Mouse (Mus musculus) brain, adult 2 months (tissue): Measurements from ENCODE around the gene Rptor.

ENCODE experiments used
- DNase-seq: peaks from one replicate; pipeline ENCODE4 v3.0.0; 2011; ENCODE audit warnings: low read depth, low spot score

The Rptor gene

DNA sequence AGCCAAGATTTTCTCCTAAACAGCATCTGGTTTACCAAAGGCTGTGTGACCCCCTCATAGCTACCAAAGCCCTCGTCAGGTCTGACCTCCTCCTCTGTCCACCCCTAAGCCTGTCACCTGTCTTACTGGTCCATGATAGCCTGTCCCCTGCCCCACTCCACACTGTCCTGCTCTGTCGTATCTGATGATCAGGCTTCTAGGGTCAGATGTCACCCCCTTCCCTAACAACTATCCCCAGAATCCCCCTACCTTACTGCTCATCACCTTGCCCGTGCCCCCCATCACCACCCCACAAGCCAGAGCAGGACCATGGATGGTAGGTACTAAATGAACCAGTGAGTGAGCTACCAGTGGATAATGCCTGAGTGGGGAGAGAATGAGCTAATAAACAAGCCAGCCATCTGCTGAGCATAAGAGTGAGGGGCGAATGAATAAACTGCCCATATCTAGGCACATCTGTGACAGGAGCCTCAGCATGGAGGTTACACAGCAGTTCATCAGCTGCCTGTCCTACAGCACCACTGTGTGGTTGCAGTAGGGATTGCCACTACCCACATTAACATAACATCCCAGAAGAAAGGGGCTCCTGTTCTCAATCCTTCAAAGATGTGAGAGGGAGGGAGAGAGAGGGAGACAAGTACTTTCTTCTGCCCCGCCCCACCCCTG lies 302.0 kb downstream of the Rptor start:
- peak; percentile 88 for DNase-seq

DNA sequence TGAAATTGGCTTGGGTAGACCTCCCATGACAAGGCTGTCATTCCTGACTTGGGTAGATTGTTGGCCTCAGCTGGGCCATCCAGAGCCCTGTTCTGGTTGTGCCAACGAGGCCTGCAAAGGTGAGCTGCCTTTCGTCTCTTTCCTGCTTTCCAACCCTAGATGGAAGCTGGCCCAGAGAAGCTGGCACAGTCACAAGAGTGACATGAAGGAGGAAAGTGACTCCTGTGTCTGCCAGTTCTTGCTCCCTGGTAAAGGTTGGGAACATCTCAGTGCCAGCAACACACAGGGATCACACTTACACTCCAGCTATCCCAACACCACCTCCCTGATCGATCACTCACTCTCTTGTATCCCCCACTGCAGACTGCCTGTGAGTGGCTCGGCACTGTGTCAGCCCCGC lies 303.1 kb downstream of the Rptor start:
- DNase-seq, result peak; percentile 64

DNA sequence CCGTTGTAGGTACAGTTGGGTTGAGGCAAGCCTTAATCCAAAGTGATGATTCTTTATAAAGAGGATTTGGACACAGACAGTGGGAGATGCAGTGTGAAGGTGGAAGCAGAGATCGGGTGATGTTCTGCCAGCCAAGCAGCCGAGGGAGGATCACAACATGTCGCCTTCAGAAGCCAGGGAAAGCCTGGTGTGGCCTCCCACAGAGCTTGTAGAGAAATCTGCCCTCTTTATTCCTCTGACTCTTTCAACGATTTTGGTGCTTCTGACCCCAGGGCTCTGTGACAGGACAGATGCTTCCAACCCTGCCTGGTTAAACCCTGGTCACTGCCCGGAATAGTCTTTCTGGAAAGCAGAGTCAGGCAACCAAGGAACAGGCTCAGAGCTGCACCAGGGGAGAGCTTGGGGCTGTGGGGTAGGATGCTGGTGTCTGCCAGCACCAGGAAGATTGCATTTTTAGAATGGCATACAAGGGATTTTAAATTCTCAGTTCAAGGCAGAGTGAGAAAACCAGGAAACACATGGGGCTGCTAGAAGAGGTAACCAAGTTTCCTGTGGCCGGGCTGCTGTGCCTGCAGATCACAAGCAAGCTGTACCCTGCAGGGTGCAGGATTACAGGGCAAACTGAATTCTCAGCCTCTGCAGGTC lies 304.4 kb downstream of the Rptor start:
- DNase-seq, result peak; percentile 81

DNA sequence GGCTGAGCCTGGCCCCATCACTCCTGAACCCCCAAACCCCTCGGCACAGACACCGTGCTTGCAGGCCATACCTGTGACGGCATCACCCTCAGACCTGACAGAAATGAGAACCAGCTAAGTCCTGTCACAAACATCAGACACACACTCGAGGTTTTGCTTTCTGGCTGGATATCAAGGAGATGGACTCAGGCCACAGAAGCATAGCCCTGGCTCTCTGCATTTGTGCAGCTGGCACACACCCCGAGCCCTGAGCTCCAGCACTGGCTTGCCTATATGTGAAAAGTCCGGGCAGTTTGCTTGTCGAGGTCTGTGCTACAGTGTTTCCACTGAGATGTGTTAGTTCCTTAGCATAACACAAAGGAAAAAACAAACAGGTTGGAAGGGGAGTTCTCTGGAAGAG lies 305.0 kb downstream of the Rptor start:
- no peak for DNase-seq

DNA sequence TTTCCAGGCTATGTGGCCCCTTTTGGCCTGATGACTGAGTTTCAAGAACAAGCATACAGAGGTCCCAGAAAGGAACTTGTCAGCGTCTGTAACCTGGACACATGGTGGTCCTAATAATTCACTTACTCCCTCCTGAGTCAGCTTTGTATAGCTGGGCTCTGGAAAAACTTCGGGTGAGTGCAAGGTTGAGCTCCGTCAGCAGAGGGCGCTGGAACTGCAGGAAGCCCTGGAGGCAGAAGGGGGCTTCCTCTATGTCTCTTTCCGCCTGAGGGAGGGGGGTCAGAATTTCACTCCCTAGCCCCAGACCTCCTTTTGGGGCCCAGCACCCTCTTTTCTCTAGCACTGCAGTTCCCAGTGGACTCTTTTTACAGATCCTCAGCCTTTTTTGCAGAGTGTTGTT lies 306.7 kb downstream of the Rptor start:
- DNase-seq, result peak; percentile 80

DNA sequence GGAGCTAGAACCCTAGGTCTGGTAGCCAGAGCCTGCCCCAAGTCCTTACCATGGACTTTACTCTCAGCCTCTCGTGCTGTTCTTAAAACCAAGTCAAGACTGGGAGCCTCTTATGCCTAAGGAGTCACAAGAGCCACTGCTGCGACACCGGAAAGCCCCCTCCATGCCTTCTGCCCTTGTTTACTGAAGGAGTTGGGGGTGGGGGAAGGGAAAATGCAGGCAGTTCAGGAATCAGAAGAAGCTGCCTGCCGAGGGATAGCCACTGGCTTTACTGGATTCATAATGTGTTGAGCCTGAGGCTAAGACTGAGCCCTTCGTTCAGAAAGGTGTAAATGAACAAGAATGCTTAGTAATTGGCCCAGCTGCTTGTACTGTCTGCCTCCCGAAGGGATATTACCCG lies 310.1 kb downstream of the Rptor start:
- DNase-seq, result no peak

DNA sequence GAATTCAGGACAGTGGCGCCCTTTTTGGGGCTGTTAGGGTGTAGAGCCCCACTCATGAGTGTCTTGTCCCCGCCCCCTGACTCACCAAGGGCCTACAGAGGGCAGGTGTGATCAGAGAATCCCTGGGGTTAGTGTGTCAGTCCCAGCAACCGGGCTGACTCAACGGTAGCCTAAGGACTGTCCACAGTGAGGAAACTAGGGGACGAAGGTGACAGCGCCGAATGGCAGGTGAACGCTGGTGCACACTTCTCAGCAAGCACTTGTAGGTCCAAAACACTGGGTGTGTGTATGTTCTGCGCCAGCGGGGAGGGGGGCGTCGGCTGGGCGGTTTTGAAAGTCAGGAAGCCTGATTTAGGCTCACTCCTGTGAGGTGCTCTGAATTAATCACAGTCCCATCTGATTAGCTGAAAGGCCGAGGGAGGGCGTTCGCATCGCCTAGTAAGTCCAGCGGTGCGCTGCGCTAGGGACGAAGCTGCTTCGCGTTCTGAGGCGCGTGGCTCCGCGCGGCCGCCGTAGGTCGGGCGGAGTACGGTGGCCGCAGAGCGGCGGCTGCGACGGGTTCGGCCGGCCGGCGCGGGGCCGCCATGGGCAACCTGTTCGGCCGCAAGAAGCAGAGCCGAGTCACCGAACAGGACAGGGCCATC lies 310.7 kb downstream of the Rptor start, which contains the start of gene Chmp6:
Gene Chmp6, plus strand, starts transcription at position 151 of the 644 bp plus-strand sequence.
- DNase-seq, result peak; percentile 95

DNA sequence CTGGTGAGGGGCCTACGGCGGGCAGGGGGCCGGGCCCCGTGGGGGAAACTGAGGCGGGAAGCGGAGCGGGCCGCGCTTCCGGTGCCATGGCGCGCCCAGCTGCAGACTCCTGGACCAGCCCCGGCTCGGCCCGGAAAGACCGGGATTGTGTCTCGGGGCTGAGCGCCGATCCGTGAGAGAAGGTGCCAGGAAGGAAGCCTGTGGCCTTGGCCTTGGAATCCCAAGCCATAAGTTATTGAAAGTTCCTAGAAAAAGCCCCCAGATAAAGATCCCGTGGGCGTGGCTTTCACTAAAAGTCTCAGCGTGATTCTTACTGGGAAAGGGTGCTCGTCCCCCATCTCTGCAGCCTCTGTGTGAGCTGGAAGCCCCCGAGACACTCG lies 311.2 kb downstream of the Rptor start:
- DNase-seq, result no peak

DNA sequence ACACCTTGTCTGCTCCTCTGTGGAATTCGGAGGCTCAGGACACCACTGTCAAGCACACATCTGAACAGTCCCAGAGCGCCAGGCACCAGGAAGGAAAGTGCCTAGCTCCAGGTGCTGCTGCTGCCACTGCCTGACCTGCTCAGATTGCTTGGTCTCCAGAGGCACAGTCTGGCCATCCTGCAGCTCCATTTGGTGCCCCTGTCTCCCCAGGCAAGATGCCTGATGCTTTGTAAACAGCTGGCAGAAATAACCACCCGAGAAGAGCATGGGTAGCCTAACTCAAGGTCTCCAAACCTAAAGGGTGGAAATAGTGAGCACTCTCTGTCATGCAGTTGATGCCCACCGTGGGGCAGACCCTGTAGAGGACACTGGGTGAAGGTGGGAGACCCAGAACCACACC lies 311.7 kb downstream of the Rptor start:
- DNase-seq, result no peak

DNA sequence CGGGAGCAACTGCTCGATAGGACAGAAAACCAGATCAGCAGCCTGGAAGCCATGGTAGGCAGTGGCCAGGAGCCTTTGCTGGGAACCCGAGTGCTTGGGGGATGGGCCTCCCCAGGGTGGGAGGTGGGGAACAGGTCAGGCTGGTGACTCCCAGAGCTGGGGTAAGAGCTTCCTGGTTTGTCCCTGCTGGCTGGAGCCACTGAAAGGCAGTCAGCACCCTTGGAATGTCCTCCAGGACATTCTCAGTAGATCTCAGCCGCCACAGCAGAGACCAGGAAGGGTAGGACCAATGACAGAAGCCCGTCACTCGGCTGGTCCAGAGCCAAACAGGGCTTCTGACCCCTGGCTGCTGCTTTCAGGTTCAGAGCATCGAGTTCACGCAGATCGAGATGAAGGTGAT lies 313.0 kb downstream of the Rptor start:
- DNase-seq, result no peak

DNA sequence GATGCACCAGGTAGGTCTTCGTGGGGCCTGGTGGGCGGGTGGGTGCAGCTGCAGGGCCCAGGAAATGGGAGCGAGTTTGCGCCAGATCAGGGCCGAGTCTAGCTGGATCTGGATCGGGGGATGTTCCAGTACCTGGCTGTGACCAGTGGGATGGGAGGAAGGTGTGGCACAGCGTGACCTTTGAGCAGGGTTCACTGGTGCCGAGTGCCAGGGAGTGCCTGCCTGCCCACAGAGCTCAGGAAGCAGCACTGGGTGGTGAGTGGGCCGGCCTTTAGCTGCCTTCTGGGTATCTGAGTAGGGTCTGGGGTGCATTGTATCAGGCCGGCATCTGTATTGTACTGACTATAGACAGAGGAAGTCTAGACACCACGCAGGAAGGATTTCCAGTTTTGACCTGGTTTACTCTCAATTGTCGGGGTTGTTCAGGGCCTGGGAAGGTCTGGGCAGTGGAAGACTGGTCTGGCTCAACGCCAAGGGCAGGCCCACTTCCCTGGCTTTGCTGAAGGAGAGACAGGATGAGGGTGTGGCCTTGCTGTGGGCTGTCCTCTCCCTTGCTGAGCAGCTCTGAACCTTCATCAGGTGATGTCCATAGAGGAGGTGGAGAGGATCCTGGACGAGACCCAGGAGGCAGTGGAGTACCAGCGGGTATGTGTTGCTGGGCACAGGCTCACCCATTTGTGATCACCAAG lies 313.5 kb downstream of the Rptor start:
- no peak for DNase-seq

DNA sequence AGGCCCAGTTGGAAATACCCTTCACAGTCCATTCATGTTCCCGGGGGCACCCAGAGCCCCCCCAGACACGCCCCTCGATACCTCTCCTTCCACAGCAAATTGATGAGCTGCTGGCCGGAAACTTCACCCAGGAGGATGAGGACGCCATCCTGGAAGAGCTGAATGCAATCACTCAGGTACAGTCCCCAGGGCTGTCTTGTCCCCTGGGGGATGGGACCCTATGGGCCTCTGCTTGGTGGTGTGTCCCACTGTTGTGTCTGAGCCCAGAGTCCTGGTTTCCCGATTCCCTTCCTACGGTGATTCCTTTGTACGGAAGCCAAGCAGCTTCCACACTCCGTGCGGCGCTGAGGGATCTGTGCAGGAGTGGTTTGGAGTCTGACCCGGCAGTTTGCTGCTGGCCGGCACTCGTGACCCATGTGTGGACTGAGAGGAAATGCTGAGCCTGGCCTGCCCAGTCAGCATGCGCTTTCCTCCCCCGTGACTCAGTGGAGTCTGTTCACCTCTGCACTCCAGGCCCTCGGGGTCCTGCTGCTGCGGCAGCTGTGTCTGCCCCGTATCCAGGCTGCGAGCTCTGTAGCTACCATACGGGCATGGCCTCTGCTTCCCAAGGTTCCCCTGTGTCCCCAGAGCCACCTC lies 314.2 kb downstream of the Rptor start:
- no peak for DNase-seq

DNA sequence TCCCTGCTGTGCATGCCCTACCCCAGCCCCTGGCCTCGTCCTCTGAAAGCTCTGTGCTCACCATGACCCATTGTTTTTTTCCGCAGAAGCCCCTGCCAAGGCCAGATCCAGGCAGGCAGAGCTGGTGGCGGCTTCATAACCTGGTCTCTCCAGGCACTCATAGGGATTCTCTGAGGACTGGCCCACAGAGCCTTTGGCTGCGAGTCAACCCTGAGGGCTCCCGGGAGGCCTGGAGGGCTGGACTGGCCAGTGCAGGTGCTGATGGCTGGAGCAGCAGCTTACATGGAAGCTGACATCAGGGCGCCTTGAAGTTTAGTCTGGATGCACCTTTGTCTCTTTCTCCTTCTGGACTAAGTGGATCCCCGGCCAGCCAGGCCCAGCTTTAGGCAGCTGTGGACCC lies 315.8 kb downstream of the Rptor start:
- no peak for DNase-seq

DNA sequence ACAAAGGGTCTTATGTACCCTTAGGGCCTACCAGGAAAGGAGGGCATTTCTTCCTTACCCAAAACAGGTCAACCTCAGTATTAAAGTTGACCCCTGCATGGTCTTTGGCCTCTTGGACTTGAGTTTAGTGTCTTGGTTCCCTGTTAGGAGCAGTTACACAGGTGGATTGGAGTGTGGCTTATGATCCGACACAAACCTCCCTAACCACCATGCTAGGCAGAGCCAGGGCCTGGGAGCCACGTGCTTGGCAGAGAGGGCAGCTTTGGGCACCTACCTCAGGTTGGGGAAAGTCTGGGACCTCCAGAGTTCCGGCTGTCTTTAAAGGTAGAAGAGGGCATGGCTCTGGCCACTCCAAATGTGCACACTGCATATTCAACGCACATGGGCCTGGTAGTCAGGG lies 316.7 kb downstream of the Rptor start:
- no peak for DNase-seq

DNA sequence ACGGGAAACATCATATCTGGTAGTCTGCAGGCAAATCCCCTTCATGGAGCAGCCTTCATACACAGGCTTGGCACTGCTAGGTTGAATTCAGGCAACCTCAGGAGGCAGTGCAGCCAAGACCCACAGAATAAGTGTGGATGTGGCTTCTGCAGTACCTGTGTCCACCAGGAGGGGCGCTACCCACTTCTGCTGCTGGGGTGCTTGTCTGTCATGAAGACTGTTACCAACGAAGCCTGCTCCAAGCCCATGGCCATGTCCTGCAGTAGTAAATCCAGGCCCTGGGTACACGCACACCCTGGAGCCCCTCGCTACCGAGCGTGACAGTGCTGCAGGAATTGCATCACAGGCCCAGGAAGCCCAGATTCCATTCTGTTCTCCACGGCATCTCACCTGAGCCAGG lies 317.2 kb downstream of the Rptor start:
- peak; percentile 77 for DNase-seq

DNA sequence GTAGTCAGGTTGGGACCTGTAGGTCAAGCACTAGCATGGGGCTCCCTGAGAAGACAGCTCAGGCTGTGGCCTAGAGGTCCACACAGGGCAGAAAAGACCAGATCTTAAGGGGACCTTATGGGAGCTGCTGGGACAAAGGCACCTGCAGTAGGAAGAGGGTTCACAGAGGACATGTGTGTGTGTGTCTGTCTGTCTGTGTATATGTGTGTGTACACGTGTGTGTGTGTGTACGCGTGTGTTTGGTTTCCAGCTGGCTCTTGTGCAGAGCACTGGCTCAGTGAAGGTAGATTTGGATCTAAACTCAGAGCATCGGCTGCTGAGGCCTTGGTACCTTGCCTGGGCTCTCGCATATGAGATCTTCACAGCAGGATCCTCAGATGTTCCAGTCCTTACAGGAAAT lies 318.0 kb downstream of the Rptor start:
- no peak for DNase-seq

DNA sequence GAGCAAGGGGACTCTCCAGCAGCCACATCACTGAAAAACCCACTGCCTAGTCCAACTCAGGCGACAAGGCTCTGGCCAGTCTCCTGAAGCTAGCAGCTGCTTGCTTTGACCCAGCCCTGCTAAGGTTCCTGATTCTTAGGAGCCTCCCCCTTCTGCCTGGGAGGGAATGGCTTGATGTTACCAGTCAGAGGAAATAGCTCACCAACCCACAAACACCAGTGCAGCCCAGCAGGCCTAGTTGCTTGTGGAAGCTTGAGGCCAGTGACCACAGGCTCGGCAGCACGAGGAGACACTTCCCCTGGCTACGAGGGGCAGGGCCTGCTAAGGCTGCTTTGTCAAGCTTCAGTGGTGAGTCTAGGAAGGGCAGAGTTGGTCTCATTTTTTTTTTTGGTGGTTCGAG lies 322.5 kb downstream of the Rptor start:
- DNase-seq, result peak; percentile 64

DNA sequence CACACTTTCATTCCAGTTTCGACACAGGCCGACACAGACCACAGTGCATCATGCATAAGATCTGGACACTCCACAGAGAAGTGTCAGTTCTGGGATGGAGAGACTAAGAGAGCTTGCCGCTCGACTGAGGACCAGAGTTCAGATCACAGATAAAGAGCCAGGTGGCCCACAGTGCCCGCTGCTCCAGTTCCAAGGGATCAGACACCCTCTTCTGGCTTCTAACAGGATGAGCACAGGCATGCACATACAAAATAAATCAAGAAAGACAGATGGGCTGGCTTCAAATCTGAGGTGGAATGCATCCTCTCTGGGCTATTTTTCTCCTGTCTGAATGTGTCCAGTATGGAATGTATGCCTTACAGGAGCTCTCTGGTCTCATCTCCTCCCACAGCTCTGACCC lies 324.1 kb downstream of the Rptor start:
- peak; percentile 71 for DNase-seq

DNA sequence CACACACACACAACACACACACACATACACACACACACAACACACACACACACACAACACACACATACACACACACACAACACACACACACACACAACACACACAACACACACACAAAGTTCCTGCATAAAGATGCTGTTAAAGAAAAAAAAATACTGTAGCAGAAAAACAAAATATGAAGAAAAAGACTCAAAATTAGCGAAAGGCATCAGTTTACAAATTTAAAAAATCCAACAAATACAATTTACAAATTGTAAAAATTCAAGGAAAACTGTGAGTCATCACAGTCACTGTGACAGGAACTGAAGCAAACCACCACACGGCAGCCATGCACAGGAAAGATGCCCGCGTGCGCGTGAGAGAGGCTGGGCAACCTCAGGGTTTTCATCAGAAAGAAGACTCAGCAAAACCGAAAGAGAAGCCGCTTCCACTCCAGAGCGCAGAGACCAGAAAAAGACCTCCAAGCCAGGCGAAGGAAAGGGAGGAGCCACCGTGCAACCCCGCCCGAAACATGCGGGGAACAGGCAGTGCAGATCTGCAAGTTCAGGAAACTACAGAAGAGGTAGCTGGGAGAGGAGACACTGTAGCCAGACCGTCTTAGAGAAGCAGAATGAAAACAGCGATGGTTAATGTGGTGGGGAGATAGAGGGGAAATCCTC lies 325.4 kb downstream of the Rptor start:
- DNase-seq, result peak; percentile 69

DNA sequence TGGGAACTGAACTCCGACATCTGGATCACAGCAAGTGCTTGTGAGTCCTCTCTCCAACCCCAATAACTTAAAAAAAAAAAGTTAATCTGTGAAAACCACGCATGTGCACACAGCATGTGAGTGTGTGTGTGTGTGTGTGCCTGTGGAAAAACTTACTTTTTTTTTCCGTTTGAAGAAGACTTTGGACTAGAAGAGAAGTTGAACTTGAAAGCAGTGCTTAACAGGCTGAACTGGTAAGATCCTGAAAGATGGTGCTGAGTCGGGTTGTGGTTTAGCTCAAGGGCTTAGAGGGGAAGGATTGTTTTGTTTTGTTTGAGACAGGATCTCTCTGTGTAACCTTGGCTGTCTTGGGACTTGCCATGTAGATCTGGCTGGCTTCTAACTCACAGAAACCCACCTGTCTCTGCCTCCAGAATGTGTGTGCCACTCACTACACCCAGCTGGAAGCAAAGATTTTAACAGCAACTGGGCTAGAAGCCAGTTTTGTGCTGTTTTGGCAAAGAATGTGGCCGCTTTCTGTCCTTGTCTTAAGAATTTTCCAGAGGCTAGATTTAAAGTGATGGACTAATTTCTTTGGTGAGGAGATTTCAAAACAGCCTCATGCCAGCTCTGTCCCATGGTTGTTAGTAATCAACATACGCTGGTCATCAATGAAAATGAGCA lies 327.0 kb downstream of the Rptor start:
- no peak for DNase-seq

DNA sequence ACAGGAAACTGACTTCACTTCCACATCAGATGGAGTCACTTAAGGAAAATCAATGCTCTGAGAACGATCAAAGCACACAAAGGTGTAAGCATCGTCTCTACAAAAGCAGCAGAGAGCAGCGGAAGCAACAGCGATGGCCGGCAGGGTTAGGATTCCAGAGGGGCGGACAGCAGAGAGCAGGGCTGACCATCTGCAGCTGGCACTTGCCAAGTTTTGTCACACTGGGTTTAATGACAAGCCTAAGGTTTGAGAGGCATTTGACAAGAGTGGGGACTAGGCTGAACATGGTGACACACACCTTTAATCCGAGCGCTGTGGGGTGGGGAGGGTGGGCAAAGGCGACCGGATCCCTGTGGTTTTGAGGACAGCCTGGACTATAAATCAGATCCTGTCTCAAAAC lies 329.1 kb downstream of the Rptor start:
- no peak for DNase-seq
